Mouse (Mus musculus): ENCODE measurements around the gene Vkorc1.

- TF ChIP-seq CTCF (IDR thresholded peaks at IDR 0.05) (no peak), EP300 (IDR thresholded peaks at IDR 0.05) (no peak)
These were observed 16.1 kb downstream of the Vkorc1 start for GRCm38 (mm10) chr7:127879301-127879700.

Measured in lung, postnatal 0 days (tissue).